In the genomic region with DNA sequence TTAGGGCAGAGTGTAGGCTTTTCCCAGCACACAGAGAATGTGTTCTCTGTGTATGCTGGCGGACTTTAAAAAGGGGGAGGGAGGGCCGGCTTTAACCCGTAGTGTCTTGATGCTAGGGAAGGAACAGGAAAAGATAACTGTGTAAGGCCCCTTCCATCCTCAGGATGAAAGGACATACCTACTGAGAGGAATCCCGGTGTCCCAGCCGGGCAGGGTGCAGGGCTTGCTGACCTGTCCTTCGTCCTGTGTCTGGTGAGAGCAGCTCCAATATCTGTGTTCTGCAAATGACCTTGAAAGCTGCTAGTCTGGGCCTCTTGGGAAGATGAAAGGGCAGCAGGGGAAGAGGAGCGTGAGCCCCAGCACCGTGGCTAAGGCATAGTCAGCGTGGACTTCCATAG, we compare ENCODE assay signal across 7 mouse cellular contexts. TPM values are rescaled to one million over a fixed set of nuclear protein-coding genes. Genes with fewer than 3 reads are reported as not detected.
A peak's percentile ranks its signal among the peaks of the same experiment; 100 is the strongest.
DNase-seq lines count a peak whose midpoint lies in the region; ATAC-seq and TF ChIP-seq lines count a peak whose summit lies in the region.

No protein-coding gene starts in this region.

- H3K4me3 ChIP-seq in cortical plate, adult 2 months (ENCODE audit: insufficient read depth, low read length): peak overlapping the region; percentile 97; the same call in 1 of the 2 replicates
- peak overlapping the region; percentile 79 for H3K4me3 ChIP-seq in hindbrain, embryonic 10.5 days
- H3K4me3 ChIP-seq in liver, embryonic 13.5 days (replicated peaks): peak overlapping the region; percentile 76

- peak overlapping the region; percentile 89 for H3K9ac ChIP-seq in liver, embryonic 13.5 days

- DNase-seq in adrenal gland, adult 2 months: peak; percentile 64
- DNase-seq in hindbrain, embryonic 10.5 days (ENCODE audit: low spot score): peak; percentile 46
- DNase-seq in liver, embryonic 13.5 days: no peak
- DNase-seq in urinary bladder, postnatal 10 days (ENCODE audit: low spot score): no peak
- no peak for DNase-seq in right cerebral cortex, adult 18-20 months
- no peak for DNase-seq in left cerebral cortex, postnatal 25 days (ENCODE audit: low spot score in 2 of 2)

- H3K4me2 ChIP-seq in liver, embryonic 13.5 days: peak overlapping the region; percentile 79

- ATAC-seq in liver, embryonic 13.5 days (ENCODE audit: low read depth): no peak

- TF ChIP-seq CTCF in cortical plate, adult 2 months (IDR thresholded peaks at IDR 0.05; ENCODE audit: extremely low read depth, insufficient read depth, low read length): no peak

- H3K4me1 ChIP-seq in cortical plate, adult 2 months (ENCODE audit: control insufficient read depth, insufficient read depth, low read length): peaks cover 18% of the 10 kb centered on the region
- peaks cover 51% of the 10 kb centered on the region for H3K4me1 ChIP-seq in hindbrain, embryonic 10.5 days (replicated peaks)
- H3K4me1 ChIP-seq in liver, embryonic 13.5 days (replicated peaks): peaks cover 90% of the 10 kb centered on the region

- 54% methylated on average over 9 of the region's 9 CpGs for WGBS in hindbrain, embryonic 10.5 days
- 32% methylated on average over 9 of the region's 9 CpGs for WGBS in liver, embryonic 13.5 days (ENCODE audit: insufficient replicate concordance)

- H3K9me3 ChIP-seq in hindbrain, embryonic 10.5 days: no peaks in the 10 kb centered on the region
- H3K9me3 ChIP-seq in liver, embryonic 13.5 days (replicated peaks): no peaks in the 10 kb centered on the region

- H3K36me3 ChIP-seq in hindbrain, embryonic 10.5 days: peaks cover 26% of the 10 kb centered on the region
- H3K36me3 ChIP-seq in liver, embryonic 13.5 days: peaks cover 31% of the 10 kb centered on the region; the same call in 1 of the 2 replicates

- intact Hi-C loops in left cerebral cortex, postnatal 25 days (cut with DNase I): loop anchor here (5.0 kb wide), 1 partner anchor 98 kb away; a partner anchor contains a TSS

- H3K27me3 ChIP-seq in hindbrain, embryonic 10.5 days (ENCODE audit: insufficient read depth, poor library complexity, severe bottlenecking): peaks cover 3% of the 10 kb centered on the region; the same call in 1 of the 2 replicates
- H3K27me3 ChIP-seq in liver, embryonic 13.5 days: no peaks in the 10 kb centered on the region

- peak overlapping the region; percentile 95 for H3K27ac ChIP-seq in cortical plate, adult 2 months (ENCODE audit: insufficient read depth, low read length)
- H3K27ac ChIP-seq in hindbrain, embryonic 10.5 days: peak overlapping the region; percentile 99
- peak overlapping the region; percentile 97 for H3K27ac ChIP-seq in liver, embryonic 13.5 days

- no peak for TF ChIP-seq POLR2A in cortical plate, adult 2 months (IDR thresholded peaks at IDR 0.05; ENCODE audit: extremely low read depth, insufficient read depth, low read length)

RNA-seq across cellular contexts. Expression of a gene that starts 1.5 kb away (rescaled TPM):
- total RNA-seq in adrenal gland, adult 2 months (2021): 10 to 100 TPM; 11.4 to 23.2 TPM
- polyA plus RNA-seq in adrenal gland, adult 2 months (2012; rRNA removed): 19.6 and 23.4 TPM in 2 replicates
- polyA plus RNA-seq in cortical plate, adult 2 months (2012; rRNA removed): 33.6 and 33.8 TPM in 2 replicates
- 41.3 and 42.8 TPM in 2 replicates for polyA plus RNA-seq in hindbrain, embryonic 10.5 days (2016; fragmentation: Nextera tagmentation; extraction: Ambion mirVana)
- polyA plus RNA-seq in liver, embryonic 13.5 days (2015; fragmentation: Nextera tagmentation; extraction: Ambion mirVana): 12.5 and 12.9 TPM in 2 replicates
- 10 to 100 TPM; 22.3 to 28.6 TPM for total RNA-seq in left cerebral cortex, postnatal 25 days (2021)

RNA-seq across cellular contexts. Expression of a gene that starts 39.1 kb away (rescaled TPM):
- 10 to 100 TPM in 1 of 2 experiments, 1 to 10 TPM in 1; 7.6 to 12.4 TPM for total RNA-seq in adrenal gland, adult 2 months (2021)
- polyA plus RNA-seq in adrenal gland, adult 2 months (2012; rRNA removed): 8.1 and 8.2 TPM in 2 replicates
- 79.8 and 86.4 TPM in 2 replicates for polyA plus RNA-seq in cortical plate, adult 2 months (2012; rRNA removed)
- 6.3 and 8.6 TPM in 2 replicates for polyA plus RNA-seq in hindbrain, embryonic 10.5 days (2016; fragmentation: Nextera tagmentation; extraction: Ambion mirVana)
- polyA plus RNA-seq in liver, embryonic 13.5 days (2015; fragmentation: Nextera tagmentation; extraction: Ambion mirVana): 0.44 and 0.58 TPM in 2 replicates
- 100 to 1,000 TPM; 119 to 121 TPM for total RNA-seq in left cerebral cortex, postnatal 25 days (2021)

RNA-seq across cellular contexts. Expression of a gene that starts 42.8 kb away (rescaled TPM):
- total RNA-seq in adrenal gland, adult 2 months (2021): 100 to 1,000 TPM; 376 to 618 TPM
- polyA plus RNA-seq in adrenal gland, adult 2 months (2012; rRNA removed): 500 and 520 TPM in 2 replicates
- polyA plus RNA-seq in cortical plate, adult 2 months (2012; rRNA removed): 680 and 714 TPM in 2 replicates
- polyA plus RNA-seq in hindbrain, embryonic 10.5 days (2016; fragmentation: Nextera tagmentation; extraction: Ambion mirVana): 806 and 957 TPM in 2 replicates
- 807 and 835 TPM in 2 replicates for polyA plus RNA-seq in liver, embryonic 13.5 days (2015; fragmentation: Nextera tagmentation; extraction: Ambion mirVana)
- 100 to 1,000 TPM; 457 to 461 TPM for total RNA-seq in left cerebral cortex, postnatal 25 days (2021)

RNA-seq across cellular contexts. Expression of a gene that starts 43.3 kb away (rescaled TPM):
- total RNA-seq in adrenal gland, adult 2 months (2021): 10 to 100 TPM; 24.4 to 47.8 TPM
- 86.9 and 119 TPM in 2 replicates for polyA plus RNA-seq in adrenal gland, adult 2 months (2012; rRNA removed)
- polyA plus RNA-seq in cortical plate, adult 2 months (2012; rRNA removed): 354 and 372 TPM in 2 replicates
- polyA plus RNA-seq in hindbrain, embryonic 10.5 days (2016; fragmentation: Nextera tagmentation; extraction: Ambion mirVana): 7.6 and 7.7 TPM in 2 replicates
- 16.0 and 20.5 TPM in 2 replicates for polyA plus RNA-seq in liver, embryonic 13.5 days (2015; fragmentation: Nextera tagmentation; extraction: Ambion mirVana)
- 100 to 1,000 TPM; 463 to 509 TPM for total RNA-seq in left cerebral cortex, postnatal 25 days (2021)

Comparison
In these comparisons a context has a peak if more than half of its experiments do, and no peak if none do; other contexts are left out.
1. DNase-seq: peak in adrenal gland, adult 2 months (single experiment) and hindbrain, embryonic 10.5 days (single experiment); none in liver, embryonic 13.5 days (single experiment), urinary bladder, postnatal 10 days (single experiment), right cerebral cortex, adult 18-20 months (single experiment) and left cerebral cortex, postnatal 25 days (0 of 2).
2. Peak in every context shown above with its lines, with median percentiles within 50 percentile points of each other: H3K27ac ChIP-seq and H3K4me3 ChIP-seq.